Mouse (Mus musculus) hindlimb bud, embryonic 11.5 days (tissue): ENCODE measurements at regions not wholly inside any gene's neighbourhood (a gene's known extent, or its start where the extent isn't known, plus 50 kb on each side); places are given as distances from the start of the nearest gene placed in this dataset.

ENCODE experiments used
- DNase-seq: peaks from one replicate; pipeline ENCODE4 v3.0.0-alpha.2; 2012; ENCODE audit warnings: low read depth, low spot score; ENCODE audit errors: extremely low spot score

DNA sequence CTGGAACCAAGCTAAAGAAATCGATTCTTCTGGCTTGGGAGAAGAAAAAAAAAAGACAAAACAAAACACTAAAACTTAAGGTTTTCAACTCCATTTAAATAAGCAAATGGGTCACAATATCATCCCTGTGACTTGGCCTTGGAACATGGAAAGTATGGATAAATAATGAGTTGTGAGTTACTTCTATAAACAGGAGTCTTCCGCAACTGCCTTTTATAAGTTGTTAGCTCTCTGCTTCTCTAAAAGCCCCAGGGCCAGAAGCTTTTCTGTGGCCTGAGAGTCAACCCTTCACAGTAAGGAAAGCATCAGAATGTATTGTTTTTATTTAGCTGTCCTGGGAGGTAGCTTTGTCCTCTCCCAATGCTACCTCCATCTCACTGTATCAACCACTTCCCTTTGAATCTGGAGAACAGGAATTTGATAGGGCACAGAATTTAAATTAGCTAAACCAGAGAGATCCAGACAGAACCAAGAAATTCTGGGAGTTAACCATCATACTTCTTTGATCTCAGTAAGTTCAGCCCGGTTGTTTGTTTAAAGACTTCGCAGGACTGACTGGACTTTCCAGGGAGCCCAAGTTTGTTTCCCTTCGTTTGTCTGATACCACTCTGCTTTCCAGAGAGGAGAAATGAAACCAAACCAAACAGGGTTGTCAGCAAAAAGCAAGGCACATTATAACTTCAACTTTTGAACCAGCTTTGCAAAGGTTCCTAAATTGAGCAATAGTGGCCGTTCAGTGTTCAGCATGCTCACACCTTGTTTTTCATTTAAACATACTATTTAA is 178.7 kb upstream of the Gas1 start:
- no peak for DNase-seq

- no peak for DNase-seq
Measured at GRCm38 (mm10) chr13:60358408-60359060, 181.4 kb upstream of the Gas1 start.

DNA sequence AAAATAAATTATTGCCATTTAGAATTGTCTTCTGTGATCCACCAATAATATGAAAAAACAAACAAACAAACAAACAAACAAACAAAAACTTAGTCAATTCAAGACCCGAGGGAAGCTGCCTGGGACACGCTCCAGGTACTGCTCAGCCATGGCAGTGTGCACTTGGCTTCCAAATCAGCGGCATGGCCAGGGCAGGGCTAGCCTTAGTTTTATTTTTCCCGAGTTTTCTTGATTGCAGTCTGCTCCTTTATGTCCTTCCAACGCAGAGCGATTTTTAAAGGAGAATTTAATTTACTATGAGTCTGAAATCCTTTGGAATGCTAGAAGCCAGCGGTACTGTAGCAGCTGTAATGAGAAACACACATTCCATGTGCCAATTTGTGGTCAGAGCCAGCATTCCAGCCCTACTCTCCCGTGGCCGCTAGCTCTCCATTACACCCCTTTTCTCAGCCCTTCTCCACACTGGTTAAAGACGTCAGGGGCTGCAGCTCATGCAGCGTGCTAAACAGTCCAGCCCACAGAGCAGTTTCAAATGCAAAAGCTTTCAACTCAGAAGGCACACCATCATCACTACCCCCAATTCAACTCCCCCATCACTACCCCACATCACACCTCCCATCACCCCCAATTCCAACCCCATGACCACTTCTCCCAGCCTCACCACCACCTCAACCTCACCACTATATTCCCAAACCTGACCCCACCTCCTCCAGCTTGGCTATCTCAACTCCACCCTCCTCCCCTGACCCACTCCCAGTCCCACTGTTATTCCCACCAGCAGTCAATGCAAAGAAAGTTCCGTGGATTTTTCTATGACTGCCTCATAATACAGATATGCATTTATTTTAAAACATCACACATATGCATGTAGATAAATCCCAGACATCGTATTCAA is 187.9 kb upstream of the Gas1 start:
- DNase-seq, result peak; percentile 57

DNA sequence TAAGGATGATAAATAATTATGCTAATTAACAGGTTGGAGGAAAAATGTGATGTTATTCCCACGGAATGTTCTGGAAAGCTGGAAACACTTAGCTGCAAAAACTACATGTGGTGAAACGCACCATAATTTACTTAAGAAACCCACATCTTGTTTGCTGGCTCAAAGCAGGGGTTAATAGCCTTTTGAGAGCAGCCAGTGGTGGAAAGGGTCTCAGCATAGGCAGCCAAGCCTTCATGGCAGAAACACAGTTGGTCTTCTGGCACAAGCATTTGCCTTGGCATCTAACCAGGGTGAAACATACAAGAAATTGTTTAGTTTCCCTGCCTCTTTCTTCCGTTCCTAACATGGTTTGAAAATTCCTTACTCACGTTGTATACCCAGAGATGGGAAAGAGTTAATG is 192.1 kb upstream of the Gas1 start:
- no peak for DNase-seq

DNA sequence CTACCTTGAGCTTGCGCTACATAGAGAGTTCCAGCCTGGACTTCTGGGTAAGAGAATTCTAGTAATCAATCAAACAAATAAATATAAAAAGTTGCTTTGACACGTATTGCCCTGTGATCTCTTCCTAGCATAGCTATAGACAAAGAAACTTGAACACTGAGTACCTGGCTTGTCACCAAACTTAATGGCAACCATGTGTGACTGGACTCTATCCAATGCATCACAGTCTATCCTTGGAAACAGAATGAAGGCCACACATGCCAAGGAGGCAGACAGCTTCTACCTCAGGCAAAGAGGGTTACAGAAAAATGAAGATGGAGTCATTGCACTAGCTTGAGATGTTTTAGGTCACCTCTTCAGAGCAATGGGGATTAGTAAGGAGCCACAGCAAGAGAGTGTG is 194.5 kb upstream of the Gas1 start:
- no peak for DNase-seq

- DNase-seq, result no peak
Measured at GRCm38 (mm10) chr13:60376705-60377104, 199.5 kb upstream of the Gas1 start.

GRCm38 (mm10) chr13:60382855-60383254 is 205.7 kb upstream of the Gas1 start:
- no peak for DNase-seq

- no peak for DNase-seq
Measured at GRCm38 (mm10) chr13:60398836-60399235, 202.9 kb upstream of the Dapk1 start.

DNA sequence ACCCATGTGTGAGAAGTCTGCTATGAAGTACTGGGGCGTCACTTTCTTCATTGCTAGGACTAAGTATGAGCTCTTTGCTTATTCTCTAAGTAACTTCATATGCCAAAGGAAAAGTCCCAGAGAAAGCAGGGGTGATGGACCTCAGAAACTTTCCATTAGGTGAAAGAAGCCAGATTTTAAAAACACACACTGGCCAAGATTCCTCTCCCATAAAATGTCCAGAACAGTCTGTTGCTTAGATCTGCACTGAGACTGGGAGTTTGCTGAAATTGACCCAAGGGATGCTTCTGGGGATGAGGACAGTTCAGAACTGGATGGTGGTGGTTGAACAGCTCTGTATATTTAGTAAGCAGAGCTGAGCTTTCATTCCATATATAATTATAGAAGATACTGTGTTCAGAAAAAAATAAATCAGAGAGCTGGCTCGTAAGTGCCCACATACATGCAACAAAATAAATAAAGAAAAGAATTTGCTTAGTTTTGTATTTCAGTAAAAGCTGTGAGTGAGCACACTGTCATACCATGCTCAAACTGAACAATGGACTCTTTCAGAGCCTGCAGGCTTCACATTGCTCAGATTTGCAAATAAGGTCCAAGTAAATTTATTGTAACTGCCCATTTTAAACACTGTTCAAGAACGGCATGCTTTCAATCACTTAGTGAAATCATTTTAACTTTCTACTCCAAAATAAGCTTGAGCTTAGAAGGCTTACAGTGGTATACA is 200.8 kb upstream of the Dapk1 start:
- no peak for DNase-seq

DNA sequence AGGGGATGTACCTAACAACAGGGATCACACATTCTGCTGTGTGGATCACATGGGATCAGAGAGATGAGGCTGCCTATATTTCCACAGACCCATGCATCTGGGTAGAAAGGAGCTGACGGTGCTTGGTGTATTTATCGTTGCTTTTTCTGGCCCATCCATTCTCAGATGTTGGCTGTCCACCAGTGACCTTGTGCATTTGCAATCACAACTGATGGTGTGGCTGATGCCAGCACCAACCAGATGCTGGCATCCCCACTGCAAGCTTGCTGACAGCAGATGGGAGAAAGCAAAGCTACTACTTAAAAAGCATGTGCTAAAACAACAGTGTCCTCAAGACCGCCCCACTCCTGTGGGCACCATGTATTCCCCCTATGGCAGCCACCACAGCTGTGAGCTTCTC is 198.3 kb upstream of the Dapk1 start:
- DNase-seq, result no peak

GRCm38 (mm10) chr13:60407344-60407743 is 194.4 kb upstream of the Dapk1 start:
- DNase-seq, result no peak

- peak; percentile 95 for DNase-seq
Measured at GRCm38 (mm10) chr13:60409706-60410502, 191.8 kb upstream of the Dapk1 start.

- DNase-seq, result no peak
Measured at GRCm38 (mm10) chr13:60416024-60416423, 185.7 kb upstream of the Dapk1 start.

- DNase-seq, result no peak
Measured at GRCm38 (mm10) chr13:60417015-60417414, 184.7 kb upstream of the Dapk1 start.

GRCm38 (mm10) chr13:60417436-60418158 is 184.2 kb upstream of the Dapk1 start:
- DNase-seq, result no peak

- DNase-seq, result no peak
Measured at GRCm38 (mm10) chr13:60420386-60420785, 181.4 kb upstream of the Dapk1 start.

DNA sequence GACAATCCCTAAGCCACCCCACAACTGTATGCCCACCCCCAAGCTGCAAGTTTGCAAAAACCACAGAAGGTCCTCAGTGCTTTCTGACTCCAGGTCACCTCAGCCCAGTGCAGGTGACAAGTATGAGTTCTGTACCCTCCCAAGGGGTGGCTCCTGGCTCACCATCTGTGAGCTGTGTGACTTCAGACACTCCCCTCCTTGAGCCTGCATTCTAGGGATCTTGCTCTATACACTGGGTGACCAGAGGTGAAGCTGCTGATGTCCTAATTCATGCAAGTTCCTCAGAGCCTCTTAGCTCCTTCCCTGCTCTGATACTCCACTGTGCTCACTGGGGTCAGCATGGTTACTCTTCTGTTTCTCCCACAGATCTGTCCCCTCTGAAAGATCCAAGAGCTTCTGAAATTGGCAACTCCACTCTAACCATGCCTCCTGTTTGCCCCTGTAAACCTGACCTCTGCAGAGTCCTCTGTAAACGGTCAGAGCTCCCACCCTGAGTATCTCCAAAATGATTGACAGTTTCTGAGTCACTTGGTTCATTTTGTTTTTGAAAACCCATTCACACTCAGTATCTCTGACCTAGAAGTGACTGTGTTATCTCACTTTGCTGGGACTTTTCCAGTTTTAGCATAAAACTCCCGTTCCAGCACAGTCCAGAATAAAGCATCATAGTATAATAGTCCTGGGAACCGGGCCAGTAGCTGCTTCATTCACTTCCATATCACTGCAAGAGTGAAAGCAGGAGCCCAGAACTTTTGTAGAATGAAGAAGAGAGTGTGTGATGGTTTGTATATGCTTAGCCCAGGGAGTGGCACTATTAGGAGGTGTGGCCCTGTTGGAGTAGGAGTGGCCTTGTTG is 180.7 kb upstream of the Dapk1 start:
- no peak for DNase-seq

- no peak for DNase-seq
Measured at GRCm38 (mm10) chr13:60424267-60424666, 177.5 kb upstream of the Dapk1 start.

DNA sequence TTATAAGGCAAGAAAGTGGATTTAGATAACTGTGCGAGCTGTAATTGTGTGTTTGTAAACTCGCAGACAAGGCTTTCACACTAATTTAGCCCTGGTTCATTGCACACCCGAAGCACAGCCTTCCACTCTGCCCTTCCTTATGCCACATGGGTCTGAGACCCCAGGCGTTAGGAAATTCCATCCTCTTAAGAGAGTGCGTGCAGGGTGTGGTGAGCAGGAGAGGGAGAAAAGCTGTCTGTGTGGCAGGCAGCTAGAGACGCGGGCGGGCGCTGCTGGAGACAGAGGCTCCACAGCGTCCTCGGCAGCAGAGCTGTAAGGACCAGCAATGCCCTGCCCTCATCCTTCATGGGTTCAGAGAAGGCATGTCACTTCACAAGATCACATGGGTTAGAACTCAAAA is 176.6 kb upstream of the Dapk1 start:
- DNase-seq, result no peak
